Mouse (Mus musculus): ENCODE results near the gene Pfas.
"Not testable (repeated sequence)": the region's sequence is repeated elsewhere in the genome, so short reads cannot be mapped to it uniquely, and the experiment has no call there.

Pfas gene

DNA sequence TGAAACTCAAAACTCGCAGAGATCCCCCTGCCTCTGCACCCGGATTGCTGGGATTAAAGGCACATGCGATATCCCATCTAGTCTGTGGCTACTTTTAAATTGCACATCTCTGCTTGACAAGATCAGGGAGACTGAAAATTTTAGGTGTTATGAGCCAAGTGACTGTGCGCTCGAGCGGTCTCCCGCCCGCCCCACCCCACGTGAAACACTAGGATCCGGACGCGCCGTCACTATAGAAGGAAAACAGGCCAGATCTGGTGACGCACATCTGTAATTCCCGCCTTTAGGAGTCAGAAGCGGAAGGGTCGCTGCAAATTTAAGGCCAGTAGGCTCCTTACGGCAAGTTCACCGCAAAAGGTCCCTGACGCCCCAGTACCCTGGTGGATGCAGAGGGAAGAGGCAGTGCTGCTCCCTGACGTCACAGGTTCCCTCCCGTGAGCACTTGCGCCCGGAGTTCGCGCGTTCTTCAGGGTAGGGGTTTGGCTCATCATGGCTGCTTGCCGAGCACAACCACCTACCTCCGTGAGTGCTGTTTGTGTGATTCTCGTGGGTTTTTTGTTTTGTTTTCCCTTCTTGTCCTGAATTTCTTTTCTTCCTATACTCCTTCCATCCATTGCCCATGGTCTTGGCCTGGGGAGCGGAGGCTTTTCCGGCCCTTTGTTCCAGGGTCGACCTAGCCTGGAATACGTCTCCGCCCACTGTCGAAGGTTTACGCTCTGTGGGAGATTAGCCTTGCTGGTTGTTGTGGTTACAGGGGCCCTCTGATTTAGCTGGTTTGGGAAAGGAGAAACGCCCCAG lies 7.6 kb upstream of the Pfas start, which contains the start of gene Ctc1:
Gene Ctc1, plus strand, starts transcription at position 268 of the 798 bp plus-strand sequence.
- peak; percentile 89 to 92 for DNase-seq (ENCODE audit: low spot score in 2 of 2)

DNA sequence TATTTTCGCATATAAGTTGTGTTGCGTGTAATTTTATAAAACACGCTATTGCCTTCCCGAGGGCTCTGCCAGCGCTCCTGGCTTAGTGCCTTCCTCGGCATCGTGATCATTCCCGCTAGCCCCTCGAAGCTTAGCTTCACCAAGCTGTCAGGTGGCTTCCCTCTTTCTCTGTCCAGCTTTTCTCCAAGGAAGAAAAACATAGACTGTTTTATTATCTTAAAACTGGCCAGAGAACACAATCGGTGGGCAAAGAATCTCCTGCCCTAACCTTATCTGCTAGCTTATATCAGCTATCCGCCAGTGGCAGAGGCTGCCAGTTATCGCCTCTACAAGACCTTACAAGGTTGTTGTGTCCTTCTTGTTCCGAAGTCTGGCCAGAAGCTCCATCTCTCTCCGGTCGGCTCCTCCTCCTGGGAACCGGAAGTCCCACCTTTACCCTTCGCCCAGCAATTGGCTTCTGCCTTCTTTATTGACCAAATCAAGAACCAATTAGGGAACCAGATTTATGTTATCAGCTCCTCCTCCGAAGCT lies 3.9 kb upstream of the Pfas start:
- peak; percentile 87 to 89 for DNase-seq (ENCODE audit: low spot score in 2 of 2)

DNA sequence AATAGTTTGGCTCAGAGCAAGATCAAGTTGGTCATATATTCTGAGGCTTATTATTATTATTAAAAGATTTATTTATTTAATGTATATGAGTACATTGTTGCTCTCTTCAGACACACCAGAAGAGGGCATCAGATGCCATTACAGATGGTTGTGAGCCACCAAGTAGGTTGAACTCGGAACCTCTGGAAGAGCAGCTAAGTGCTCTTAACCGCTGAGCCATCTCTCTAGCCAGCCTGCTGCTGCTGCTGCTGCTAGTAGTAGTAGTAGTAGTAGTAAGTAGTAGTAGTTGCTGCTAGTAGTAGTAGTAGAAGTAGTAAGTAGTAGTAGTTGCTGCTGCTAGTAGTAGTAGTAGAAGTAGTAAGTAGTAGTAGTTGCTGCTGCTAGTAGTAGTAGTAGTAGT lies 3.2 kb upstream of the Pfas start:
- not testable (repeated sequence) for DNase-seq (ENCODE audit: low spot score in 2 of 2)

DNA sequence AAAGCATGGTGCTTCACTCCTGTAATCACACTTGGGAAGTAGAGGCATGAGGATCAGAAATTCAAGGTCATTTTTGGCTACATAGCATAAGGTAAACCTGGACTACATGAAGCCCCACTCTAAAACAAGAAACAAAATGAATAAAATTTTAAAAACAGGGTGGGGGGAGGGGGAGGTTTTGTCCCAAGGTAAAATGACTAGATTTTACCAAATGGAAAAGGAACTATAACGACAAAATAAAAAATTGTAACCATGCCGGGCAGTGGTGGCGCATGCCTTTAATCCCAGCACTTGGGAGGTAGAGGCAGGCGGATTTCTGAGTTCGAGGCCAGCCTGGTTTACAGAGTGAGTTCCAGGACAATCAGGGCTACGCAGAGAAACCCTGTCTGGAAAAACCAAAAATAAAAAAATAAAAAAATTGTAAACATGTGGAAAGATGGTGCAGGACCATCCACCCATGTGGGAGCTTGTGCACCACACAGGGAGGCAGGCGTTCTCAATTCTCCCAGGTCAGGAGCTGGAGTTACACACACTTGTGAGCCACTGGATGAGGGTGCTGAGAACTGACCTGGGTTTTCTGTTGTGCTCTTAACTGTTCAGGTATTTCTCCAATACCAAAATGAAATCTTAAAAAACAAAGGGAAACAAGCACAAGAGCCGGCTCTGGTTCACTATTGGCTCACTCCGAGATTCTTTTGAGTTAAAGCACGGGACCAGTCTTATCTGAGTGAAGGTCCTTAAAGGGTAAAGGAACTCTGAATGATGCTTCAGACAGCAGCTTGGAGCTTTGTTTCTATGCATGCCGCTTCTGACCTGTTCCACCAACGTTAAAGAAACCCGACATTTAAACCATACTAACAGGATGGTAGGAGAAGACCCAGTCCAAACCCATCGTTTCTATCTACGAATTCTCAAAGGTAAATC lies 2.4 kb upstream of the Pfas start:
- no peak for DNase-seq (ENCODE audit: low spot score in 2 of 2)

DNA sequence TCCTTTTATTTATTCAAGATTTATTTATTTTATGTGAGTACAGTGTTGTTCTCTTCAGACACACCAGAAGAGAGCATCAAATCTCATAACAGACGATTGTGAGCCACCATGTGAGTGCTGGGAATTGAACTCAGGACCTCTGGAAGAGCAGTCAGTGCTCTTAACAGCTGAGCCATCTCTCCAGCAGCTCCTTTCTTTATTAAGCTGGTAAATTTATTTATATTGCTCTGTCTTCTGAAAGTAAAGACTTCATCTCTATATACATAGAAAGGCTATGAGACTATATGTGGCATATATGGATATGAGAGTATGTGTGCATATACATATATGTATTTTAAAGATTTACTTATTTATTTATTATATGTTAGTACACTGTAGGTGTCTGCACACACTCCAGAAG lies 1.2 kb upstream of the Pfas start:
- DNase-seq (ENCODE audit: low spot score in 2 of 2) = no peak

DNA sequence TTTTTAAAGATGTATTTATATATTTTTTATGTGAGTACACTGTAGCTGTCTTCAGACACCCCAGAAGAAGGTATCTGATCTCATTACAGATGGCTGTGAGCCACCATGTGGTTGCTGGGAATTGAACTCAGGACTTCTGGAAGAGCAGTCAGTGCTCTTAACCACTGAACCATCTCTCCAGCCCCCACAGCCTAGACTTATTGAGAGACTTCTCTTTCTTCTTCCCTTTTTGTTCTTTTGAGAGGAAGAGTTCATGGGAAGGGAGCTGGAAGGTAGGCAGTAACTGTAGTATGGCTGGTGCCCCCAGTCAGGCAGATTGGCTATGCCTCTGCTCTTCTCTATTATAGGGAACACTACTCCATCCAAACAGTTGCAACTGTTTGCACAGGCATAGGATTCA lies 1.7 kb downstream of the Pfas start:
- not testable (repeated sequence) for DNase-seq (ENCODE audit: low spot score in 2 of 2)

DNA sequence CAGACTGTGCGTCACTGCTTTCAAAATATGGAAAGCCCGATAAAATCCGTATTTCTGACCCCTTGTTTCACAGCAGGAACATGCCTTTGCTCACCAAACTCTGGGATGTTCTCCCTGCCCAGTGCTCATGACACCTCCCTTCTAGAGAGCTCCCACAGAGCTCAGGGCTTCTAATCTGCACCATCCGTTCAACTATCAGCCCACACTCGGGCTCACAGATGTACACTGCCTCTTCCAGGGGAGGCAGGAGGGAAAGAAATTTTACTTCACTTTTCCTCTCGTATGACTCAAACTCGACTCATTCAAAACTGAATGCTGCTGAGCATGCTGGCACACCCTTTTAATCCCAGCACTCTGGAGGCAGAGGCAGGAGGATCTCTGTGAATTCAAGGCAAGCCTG lies 3.1 kb downstream of the Pfas start:
- peak in 1 of 2 experiments; percentile 22 for DNase-seq (ENCODE audit: low spot score in 2 of 2)

DNA sequence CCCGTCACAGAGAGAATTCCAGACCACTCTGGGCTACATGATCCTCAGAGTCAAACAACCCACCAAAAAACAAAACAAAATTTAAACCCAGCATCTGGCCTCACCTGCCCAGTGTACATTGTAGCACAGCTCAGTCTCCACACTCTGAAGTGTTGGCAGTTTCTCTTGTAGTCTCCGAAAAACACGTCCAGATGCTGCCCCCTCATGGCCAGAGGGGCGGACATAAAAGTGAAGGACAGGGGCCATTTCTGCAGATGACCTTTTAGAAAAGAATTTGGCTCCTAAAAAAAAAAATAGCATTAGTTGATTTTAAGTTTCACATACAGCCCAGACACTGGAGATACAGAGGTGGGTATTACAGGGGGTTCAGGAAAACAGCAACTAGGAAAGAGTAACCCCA lies 4.7 kb downstream of the Pfas start:
- DNase-seq (ENCODE audit: low spot score in 2 of 2) = no peak

DNA sequence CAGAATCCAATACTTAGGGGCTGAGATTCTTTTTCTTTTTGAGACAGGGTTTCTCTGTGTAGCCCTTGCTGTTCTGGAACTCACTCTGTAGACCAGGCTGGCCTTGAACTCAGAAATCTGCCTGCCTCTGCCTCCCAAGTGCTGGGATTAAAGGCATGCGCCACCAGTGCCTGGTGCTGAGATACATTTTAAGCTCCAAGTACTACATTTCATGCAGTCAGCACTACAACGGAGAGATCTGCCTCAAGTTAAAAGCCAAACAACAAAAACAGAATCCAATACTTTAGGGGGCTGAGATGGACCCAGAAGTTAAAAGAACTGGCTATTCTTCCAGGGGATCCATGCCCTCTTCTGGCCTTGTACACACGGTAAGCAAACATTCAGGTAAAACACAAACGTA lies 5.5 kb downstream of the Pfas start:
- DNase-seq (ENCODE audit: low spot score in 2 of 2) = not testable (repeated sequence)

DNA sequence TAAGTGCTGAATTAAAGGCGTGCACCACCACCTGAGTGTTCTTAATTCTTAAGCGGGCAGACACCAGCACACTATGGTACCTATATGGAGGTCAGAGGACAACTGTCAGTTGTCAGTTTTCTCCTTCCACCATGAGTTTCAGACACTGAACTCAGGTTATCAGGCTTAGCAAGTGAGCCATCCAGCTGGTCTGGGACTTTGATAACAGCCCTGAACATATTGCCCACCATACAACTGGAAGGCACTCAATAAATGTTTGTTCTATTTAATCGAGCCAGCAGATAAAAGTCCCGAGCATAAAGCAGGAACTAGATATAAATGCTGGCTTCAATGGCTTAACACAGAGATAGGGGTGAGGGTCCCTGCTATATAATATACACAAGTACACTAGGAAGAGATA lies 11.2 kb downstream of the Pfas start:
- DNase-seq (ENCODE audit: low spot score in 2 of 2) = no peak

DNA sequence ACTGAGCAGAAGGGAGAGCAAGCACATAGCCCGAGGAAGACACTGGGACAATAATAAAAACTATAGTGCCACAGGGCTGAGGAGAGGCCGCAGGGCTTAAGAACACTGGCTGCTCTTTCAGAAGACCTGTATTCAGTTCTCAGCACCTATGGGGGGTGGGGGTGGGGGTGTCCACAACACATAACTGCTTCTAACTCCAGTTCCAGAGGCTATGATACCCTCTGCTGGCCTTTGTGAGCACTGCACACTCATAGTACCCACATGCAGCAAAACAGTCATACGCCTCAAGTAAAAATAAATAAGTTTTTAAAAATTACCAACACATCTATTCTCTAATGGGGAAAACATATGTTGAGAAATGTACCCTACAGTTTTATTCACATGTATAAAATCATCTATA lies 13.9 kb downstream of the Pfas start:
- DNase-seq (ENCODE audit: low spot score in 2 of 2) = no peak

DNA sequence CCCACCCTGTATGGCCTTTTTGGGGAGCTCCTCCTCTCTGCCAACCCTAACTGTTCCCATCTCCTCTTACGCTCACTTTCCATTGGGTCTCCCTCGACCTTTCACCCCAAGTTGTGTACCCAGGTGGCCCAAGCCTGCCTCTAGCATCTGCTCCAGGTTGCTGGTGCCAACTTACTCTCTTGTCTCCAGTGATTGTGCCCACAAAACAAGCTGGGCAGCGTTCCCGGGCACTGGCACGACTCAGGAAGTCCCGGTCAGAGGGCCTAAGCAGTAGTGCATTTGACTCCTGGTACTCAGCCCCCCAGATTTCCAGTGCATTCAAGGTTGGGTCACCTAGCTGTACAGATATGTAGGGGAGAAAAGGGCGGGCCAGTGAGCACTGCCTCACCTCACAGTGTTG lies 15.1 kb downstream of the Pfas start:
- DNase-seq (ENCODE audit: low spot score in 2 of 2) = no peak

DNA sequence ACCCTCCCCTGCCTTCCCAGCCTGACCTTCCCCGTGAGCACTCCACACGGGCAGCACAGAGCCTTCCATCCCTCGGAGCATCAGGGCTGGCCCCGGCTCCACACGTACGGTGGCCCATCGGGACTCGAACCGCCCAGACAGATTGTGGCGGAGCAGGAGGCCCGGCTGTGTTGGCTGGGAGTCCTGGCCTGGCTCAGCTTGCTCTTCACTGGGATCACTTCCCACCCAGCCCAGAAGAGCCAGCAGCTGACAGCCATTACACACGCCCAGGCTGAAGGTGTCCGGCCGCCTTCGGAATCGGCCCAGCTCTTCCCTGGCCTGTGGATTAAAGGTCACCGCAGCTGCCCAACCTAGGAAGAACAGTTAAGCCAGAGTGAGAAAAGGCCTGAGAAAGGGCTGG lies 19.9 kb downstream of the Pfas start:
- no peak for DNase-seq (ENCODE audit: low spot score in 2 of 2)

DNA sequence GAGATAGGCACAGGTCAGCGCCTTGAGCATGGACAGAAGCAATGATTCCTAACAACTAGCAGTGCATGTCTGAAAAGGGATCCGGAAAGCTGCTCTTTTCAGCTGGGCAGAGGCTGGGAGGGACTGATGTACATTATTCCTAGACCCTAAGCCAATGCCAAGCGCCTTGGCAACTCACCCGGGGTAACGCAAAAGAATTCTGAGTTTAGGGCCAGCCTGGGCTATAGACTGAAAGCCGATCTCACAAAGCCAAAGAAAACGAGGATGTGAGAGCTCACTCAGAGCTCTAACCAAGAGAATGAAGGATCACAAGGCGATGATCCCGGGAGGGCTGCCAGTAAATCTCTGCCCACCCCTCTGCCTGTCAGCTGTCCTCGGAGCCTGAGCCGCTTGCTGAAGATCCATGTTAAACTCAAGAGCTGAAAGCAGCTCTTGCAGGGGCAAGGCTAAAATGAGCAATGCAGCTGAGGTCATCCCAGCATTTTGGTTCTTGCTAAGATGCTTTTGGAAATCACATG lies 20.8 kb downstream of the Pfas start:
- DNase-seq (ENCODE audit: low spot score in 2 of 2) = no peak

DNA sequence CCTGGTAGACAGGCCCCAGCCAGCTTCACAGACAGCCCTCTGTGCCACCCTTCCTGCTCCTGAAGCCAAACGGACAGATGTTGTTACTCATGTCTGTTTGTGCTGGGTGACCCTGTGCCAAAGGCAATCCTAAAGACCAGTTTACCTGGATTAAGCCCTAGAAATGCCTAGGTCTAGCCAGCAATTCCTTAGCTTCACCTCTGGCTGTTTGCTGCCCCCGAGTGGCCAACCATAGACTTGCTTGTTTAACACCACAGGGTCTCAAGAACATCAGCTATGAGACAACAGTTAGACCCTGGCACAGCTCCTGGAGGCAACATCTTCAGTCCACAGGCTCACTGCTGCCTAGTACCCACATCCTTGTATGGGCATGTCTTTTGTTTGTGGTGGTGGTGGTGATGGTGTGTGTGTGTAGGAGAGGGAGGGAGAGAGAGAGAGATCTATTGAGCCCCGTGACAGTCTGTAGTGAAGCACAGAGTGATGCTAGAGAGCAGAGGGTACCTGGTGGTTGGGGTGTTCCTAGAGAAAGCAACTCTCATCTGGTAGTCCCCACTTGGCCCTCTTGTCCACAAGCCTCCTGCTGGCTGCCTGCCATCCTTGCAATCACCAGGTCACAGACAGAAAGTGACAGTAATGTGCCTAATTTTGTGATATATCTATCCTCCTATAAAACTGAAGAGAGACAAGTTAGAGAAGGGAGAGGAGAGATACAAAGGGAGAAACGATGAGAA lies 25.5 kb downstream of the Pfas start:
- peak; percentile 75 to 79 for DNase-seq (ENCODE audit: low spot score in 2 of 2)

DNA sequence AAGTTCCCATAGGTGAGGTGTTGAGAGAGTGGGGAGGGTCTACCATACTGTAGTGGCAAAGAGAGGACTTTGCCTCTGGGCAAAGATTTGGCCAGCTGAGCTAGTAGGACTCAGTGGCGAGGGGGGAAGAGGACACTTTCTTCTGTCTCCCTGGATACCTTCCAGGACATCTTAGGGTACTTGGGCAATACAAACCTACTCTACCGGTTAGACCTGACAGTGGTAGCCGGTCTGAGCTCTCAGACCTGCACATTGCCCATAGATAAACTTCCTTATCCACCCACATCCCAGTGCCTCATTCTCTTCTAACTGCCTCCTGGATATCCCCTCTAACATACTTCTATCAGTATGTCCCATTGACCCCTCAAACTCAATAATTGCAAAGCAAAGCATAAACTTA lies 27.3 kb downstream of the Pfas start:
- DNase-seq (ENCODE audit: low spot score in 2 of 2) = no peak

DNA sequence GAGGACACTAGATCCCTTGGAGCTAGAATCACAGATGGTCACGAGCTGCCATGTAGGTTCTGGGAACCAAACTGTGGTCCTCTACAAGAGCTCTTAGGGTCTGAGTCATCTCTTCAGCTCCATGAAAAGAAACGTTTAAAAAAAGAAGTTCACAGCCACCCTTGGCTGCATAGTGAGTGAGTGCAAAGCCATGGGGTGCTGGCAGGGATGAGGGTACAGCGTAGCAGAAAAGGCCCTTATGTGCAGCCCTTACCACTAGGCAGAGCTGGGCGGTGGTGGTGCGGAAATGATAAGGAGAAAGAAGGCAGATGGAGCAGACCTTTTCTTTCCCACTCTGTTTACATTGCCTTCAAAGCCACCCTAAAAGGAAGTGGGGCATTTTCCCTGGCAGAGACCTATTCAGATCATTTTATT lies 28.9 kb downstream of the Pfas start:
- peak in 1 of 2 experiments; percentile 16 for DNase-seq (ENCODE audit: low spot score in 2 of 2)

DNA sequence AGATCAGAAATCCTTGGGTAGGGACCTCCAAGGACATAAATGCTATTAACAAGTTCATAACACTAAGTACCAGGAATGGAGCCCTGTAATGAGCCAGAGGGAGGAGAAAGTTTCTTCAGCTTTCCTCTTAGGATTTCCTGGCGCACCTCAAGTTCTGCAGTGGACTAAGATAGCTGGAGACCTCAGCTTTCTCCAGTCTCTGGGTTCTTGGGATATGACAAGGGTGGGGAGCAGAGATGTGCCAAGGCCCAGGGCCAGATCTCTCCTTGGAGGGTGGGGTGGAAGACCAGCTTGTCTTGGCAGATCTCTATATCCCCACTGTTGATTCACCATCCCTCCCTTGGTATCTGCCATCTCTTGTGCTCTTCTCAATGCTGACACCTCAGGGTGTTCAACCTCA lies 32.7 kb downstream of the Pfas start:
- no peak for DNase-seq (ENCODE audit: low spot score in 2 of 2)

DNA sequence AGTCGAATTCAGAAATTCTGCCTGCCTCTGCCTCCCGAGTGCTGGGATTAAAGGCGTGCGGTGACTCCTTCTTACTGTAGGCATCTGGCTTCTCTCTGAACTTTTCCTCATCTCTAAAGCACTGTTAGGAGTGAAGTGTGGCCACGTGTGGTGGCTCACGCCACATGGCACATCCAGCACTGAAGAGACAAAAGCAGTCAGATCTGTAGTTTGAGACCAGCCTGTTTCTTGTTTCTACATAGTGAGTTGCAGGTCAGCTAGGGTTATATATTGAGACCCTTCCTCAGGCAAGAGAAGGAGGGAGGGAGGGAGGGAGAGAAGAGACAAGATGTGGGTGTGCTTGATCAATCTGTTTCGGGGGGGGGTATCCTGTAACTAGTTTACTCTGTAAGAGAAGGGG lies 33.2 kb downstream of the Pfas start, which contains the start of gene Rangrf:
Gene Rangrf, minus strand, starts transcription at position 101 of the 400 bp plus-strand sequence.
- DNase-seq (ENCODE audit: low spot score in 2 of 2) = no peak

DNA sequence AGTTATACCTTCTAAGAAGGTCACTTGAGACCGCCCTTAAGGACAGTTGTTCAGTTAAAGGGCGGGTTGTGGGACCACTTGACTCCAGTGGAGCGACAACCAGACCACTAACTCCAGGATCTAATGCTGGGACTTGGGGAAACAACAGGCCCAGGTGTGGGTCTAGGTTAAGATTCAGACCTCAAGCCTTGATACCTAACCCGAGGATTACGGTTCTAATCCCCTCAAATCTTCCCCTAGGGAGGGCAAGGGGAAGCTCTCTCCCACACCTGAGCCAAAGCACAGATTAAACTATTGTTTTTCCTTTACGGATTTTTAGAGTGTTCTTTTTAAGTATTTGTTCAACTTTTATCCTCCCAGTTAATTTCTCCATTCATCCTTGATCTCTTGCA lies 34.2 kb downstream of the Pfas start:
- no peak for DNase-seq (ENCODE audit: low spot score in 2 of 2)

DNA sequence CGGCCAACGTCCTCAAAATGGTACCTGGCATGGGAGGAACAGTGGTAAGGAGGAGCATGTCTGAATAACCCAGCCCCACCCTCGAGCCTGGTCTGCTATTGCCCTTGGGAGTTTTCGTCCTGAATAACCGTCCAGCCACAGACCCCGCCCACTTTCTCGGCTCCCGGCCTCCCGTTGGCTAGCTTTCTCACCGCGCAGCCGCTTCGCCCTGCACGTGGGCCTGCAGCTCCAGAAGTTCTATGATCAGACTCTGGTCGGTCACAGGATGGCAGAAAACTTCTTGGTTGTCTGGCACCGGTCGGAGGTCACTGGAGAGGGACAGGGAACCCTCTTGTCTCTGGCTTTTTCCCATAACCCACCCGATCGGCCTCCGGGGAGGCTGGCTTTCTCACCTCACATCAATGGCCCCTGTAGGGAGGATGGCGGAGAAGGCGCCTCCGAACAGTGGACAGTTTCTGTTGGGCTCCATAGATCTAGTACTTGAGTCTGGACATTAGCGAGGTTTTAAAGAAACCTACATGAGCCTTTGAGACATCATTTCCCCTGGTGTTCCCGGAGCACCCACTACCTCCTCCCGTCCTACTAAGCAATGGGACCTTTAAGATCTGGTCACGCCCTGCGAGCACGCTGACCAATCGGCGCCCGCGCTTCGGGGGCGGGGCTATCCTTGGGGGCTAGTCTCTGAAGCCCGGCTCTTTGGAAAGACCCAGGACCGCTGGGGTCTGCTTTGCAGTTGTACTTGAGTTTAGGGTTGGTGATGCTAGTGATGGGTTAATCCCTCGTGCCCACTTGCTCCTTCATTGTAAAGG lies 34.8 kb downstream of the Pfas start:
- DNase-seq (ENCODE audit: low spot score in 2 of 2) = peak; percentile 74 to 83
